Mouse (Mus musculus) intestine, embryonic 15.5 days (tissue): ENCODE results near the gene Pglyrp2. TPM values are rescaled to one million over a fixed set of nuclear protein-coding genes. Genes with fewer than 3 reads are reported as not detected.
A peak's percentile ranks its signal among the peaks of the same experiment; 100 is the strongest.

Experiments
- ATAC-seq: fragments of 200-750 bp; cut with Nextera tagmentation; 2 replicates; pipeline ENCODE4 v1.8.0; 2017; ENCODE audit warnings: moderate TSS enrichment, moderate library complexity
- H3K27ac ChIP-seq: fragments of 300-500 bp; sonication (generic); 2 replicates; pipeline ENCODE4 v1.5.1; 2015; ENCODE audit warnings: mild to moderate bottlenecking, inconsistent platforms
- H3K27me3 ChIP-seq: fragments of 300-500 bp; sonication (generic); replicated peaks from 2 replicates; pipeline ENCODE4 v1.6.1; 2015; ENCODE audit warnings: inconsistent platforms
- H3K36me3 ChIP-seq: fragments of 300-500 bp; sonication (generic); 2 replicates; pipeline ENCODE4 v1.6.1; 2015; ENCODE audit warnings: inconsistent platforms
- H3K4me1 ChIP-seq: fragments of 300-500 bp; sonication (generic); replicated peaks from 2 replicates; pipeline ENCODE4 v1.6.1; 2015; ENCODE audit warnings: inconsistent platforms
- H3K4me2 ChIP-seq: fragments of 300-500 bp; sonication (generic); replicated peaks from 2 replicates; pipeline ENCODE4 v1.6.1; 2015; ENCODE audit warnings: mild to moderate bottlenecking, inconsistent platforms
- H3K4me3 ChIP-seq: fragments of 300-500 bp; sonication (generic); replicated peaks from 2 replicates; pipeline ENCODE4 v1.5.1; 2015; ENCODE audit warnings: inconsistent platforms
- H3K9ac ChIP-seq: fragments of 300-500 bp; sonication (generic); 2 replicates; pipeline ENCODE4 v1.6.1; 2015; ENCODE audit warnings: inconsistent platforms
- H3K9me3 ChIP-seq: fragments of 300-500 bp; sonication (generic); 2 replicates; pipeline ENCODE4 v1.6.1; 2016; ENCODE audit warnings: inconsistent platforms
- WGBS: fragments of 180-500 bp; shearing (Covaris S2); methylation state at CpG from one replicate; pipeline ENCODE4 v1.1.7; 2015; 5-methylcytosine and 5-hydroxymethylcytosine counted together
- polyA plus RNA-seq: library from polyadenylated mRNA; unstranded; fragments of >200 nt; fragmentation: Nextera tagmentation; extraction: Ambion mirVana; gene quantifications from 2 replicates; pipeline ENCODE4 v1.2.1, GENCODE M21; 2015

The Pglyrp2 gene
- polyA plus RNA-seq, 1 experiment from 2014 or later: 0.28 TPM

GRCm38 (mm10) chr17:32393944-32394343, 30.0 kb downstream of the Pglyrp2 start:
- 86% methylated on average over 10 of the region's 10 CpGs for WGBS
- H3K27me3 ChIP-seq: peaks cover 73% of the 10 kb centered on the region
- 0 out of 2 replicates have a peak, but pooled peaks cover 5% of the 10 kb centered on the region for H3K4me1 ChIP-seq
- no peak overlapping the region for H3K9ac ChIP-seq
- no peak for ATAC-seq
- no peak overlapping the region for H3K4me3 ChIP-seq
- H3K36me3 ChIP-seq: no peaks in the 10 kb centered on the region
- H3K9me3 ChIP-seq: no peaks in the 10 kb centered on the region
- no peak overlapping the region for H3K4me2 ChIP-seq
- no peak overlapping the region for H3K27ac ChIP-seq

GRCm38 (mm10) chr17:32389101-32389659, 34.8 kb downstream of the Pglyrp2 start, which contains the start of gene Wiz:
Gene Wiz (minus strand): TSS chr17:32389439.
- Histone ChIP-seq H3K9me3 (no peaks in the 10 kb centered on the region), H3K4me1 (peaks cover 9% of the 10 kb centered on the region; the same call in 1 of the 2 replicates), H3K9ac (peak within 1 kb of the TSS; percentile 81), H3K4me3 (peak within 1 kb of the TSS; percentile 73), H3K27ac (peak within 1 kb of the TSS; percentile 79), H3K36me3 (no peaks in the 10 kb centered on the region), H3K4me2 (peak within 1 kb of the TSS; percentile 96), H3K27me3 (peaks cover 32% of the 10 kb centered on the region)
- 0% methylated on average over 25 of the region's 44 CpGs for whole genome bisulfite sequencing
- peak; percentile 92 for ATAC-seq

GRCm38 (mm10) chr17:32388370-32389100, 35.4 kb downstream of the Pglyrp2 start:
- Histone ChIP-seq H3K4me1 (peaks cover 9% of the 10 kb centered on the region; the same call in 1 of the 2 replicates), H3K27me3 (peaks cover 26% of the 10 kb centered on the region), H3K9me3 (no peaks in the 10 kb centered on the region), H3K9ac (peak overlapping the region; percentile 81), H3K4me2 (peak overlapping the region; percentile 96), H3K27ac (peak overlapping the region; percentile 79; the same call in 1 of the 2 replicates), H3K36me3 (0 out of 2 replicates have a peak, but pooled peaks cover 6% of the 10 kb centered on the region), H3K4me3 (peak overlapping the region; percentile 73)
- 1% methylated on average over 39 of the region's 39 CpGs for WGBS
- ATAC-seq: peak; percentile 79

- Histone ChIP-seq H3K4me1 (peaks cover 9% of the 10 kb centered on the region; the same call in 1 of the 2 replicates), H3K4me2 (peak overlapping the region; percentile 96), H3K27me3 (peaks cover 20% of the 10 kb centered on the region), H3K36me3 (0 out of 2 replicates have a peak, but pooled peaks cover 7% of the 10 kb centered on the region), H3K4me3 (peak overlapping the region; percentile 73), H3K27ac (no peak overlapping the region), H3K9me3 (no peaks in the 10 kb centered on the region), H3K9ac (0 out of 2 replicates have a peak overlapping the region, but pooled peaks have one; percentile 28)
- no peak for ATAC-seq
- 36% methylated on average over 7 of the region's 7 CpGs for WGBS
Observed at GRCm38 (mm10) chr17:32387986-32388369, 36.0 kb downstream of the Pglyrp2 start.

- no peak for ATAC-seq
- Histone ChIP-seq H3K36me3 (0 out of 2 replicates have a peak, but pooled peaks cover 7% of the 10 kb centered on the region), H3K27ac (no peak overlapping the region), H3K27me3 (peaks cover 10% of the 10 kb centered on the region), H3K4me1 (peaks cover 9% of the 10 kb centered on the region; the same call in 1 of the 2 replicates), H3K9me3 (no peaks in the 10 kb centered on the region), H3K9ac (no peak overlapping the region), H3K4me3 (no peak overlapping the region), H3K4me2 (no peak overlapping the region)
- 67% methylated on average over 9 of the region's 9 CpGs for WGBS
Observed at GRCm38 (mm10) chr17:32386659-32387432, 37.1 kb downstream of the Pglyrp2 start.

- Histone ChIP-seq H3K4me3 (no peak overlapping the region), H3K27me3 (no peaks in the 10 kb centered on the region), H3K9ac (no peak overlapping the region), H3K4me2 (no peak overlapping the region), H3K27ac (no peak overlapping the region), H3K36me3 (0 out of 2 replicates have a peak, but pooled peaks cover 7% of the 10 kb centered on the region), H3K4me1 (peaks cover 8% of the 10 kb centered on the region; the same call in 1 of the 2 replicates), H3K9me3 (no peaks in the 10 kb centered on the region)
- WGBS: 87% methylated on average over 5 of the region's 5 CpGs
- no peak for ATAC-seq
Observed at GRCm38 (mm10) chr17:32383661-32384060, 40.3 kb downstream of the Pglyrp2 start.

GRCm38 (mm10) chr17:32382576-32382975, 41.4 kb downstream of the Pglyrp2 start:
- H3K9ac ChIP-seq: no peak overlapping the region
- H3K4me2 ChIP-seq: no peak overlapping the region
- H3K36me3 ChIP-seq: 0 out of 2 replicates have a peak, but pooled peaks cover 8% of the 10 kb centered on the region
- no peaks in the 10 kb centered on the region for H3K4me1 ChIP-seq
- H3K27me3 ChIP-seq: no peaks in the 10 kb centered on the region
- no peak for ATAC-seq
- no peak overlapping the region for H3K4me3 ChIP-seq
- no peak overlapping the region for H3K27ac ChIP-seq
- WGBS: 92% methylated on average over 7 of the region's 7 CpGs
- no peaks in the 10 kb centered on the region for H3K9me3 ChIP-seq

- Histone ChIP-seq H3K9me3 (no peaks in the 10 kb centered on the region), H3K4me3 (no peak overlapping the region), H3K4me1 (peaks cover 9% of the 10 kb centered on the region; the same call in 1 of the 2 replicates), H3K36me3 (peaks cover 13% of the 10 kb centered on the region; the same call in 1 of the 2 replicates), H3K27ac (no peak overlapping the region), H3K9ac (no peak overlapping the region), H3K4me2 (no peak overlapping the region), H3K27me3 (no peaks in the 10 kb centered on the region)
- ATAC-seq: no peak
- 72% methylated on average over 2 of the region's 2 CpGs for WGBS
Observed at GRCm38 (mm10) chr17:32378786-32379185, 45.2 kb downstream of the Pglyrp2 start.

- no peaks in the 10 kb centered on the region for H3K27me3 ChIP-seq
- ATAC-seq: peak; percentile 71
- no peak overlapping the region for H3K4me2 ChIP-seq
- H3K27ac ChIP-seq: no peak overlapping the region
- H3K4me1 ChIP-seq: peaks cover 9% of the 10 kb centered on the region; the same call in 1 of the 2 replicates
- H3K9ac ChIP-seq: no peak overlapping the region
- H3K36me3 ChIP-seq: peaks cover 10% of the 10 kb centered on the region; the same call in 1 of the 2 replicates
- 81% methylated on average over 9 of the region's 9 CpGs for WGBS
- H3K4me3 ChIP-seq: no peak overlapping the region
- no peaks in the 10 kb centered on the region for H3K9me3 ChIP-seq
Observed at GRCm38 (mm10) chr17:32377137-32377536, 46.8 kb downstream of the Pglyrp2 start.

- H3K4me1 ChIP-seq: peaks cover 9% of the 10 kb centered on the region; the same call in 1 of the 2 replicates
- H3K4me3 ChIP-seq: no peak overlapping the region
- H3K27me3 ChIP-seq: no peaks in the 10 kb centered on the region
- H3K4me2 ChIP-seq: no peak overlapping the region
- no peak overlapping the region for H3K9ac ChIP-seq
- H3K36me3 ChIP-seq: peaks cover 10% of the 10 kb centered on the region; the same call in 1 of the 2 replicates
- no peak overlapping the region for H3K27ac ChIP-seq
- ATAC-seq: 0 out of 2 replicates have a peak, but pooled peaks have one; percentile 28
- 88% methylated on average over 15 of the region's 15 CpGs for WGBS
- no peaks in the 10 kb centered on the region for H3K9me3 ChIP-seq
Observed at GRCm38 (mm10) chr17:32376475-32376874, 47.5 kb downstream of the Pglyrp2 start.

GRCm38 (mm10) chr17:32368991-32369578, 54.9 kb downstream of the Pglyrp2 start:
- H3K4me3 ChIP-seq: peak overlapping the region; percentile 36
- H3K36me3 ChIP-seq: no peaks in the 10 kb centered on the region
- H3K27ac ChIP-seq: peak overlapping the region; percentile 66; the same call in 1 of the 2 replicates
- peak; percentile 78 for ATAC-seq
- H3K4me2 ChIP-seq: peak overlapping the region; percentile 48
- WGBS: 16% methylated on average over 13 of the region's 17 CpGs
- no peaks in the 10 kb centered on the region for H3K27me3 ChIP-seq
- peaks cover 6% of the 10 kb centered on the region for H3K4me1 ChIP-seq
- H3K9me3 ChIP-seq: no peaks in the 10 kb centered on the region
- peak overlapping the region; percentile 40; the same call in 1 of the 2 replicates for H3K9ac ChIP-seq
